Mouse (Mus musculus) forebrain, embryonic 15.5 days (tissue): ENCODE measurements around the gene Sdf2. TPM values are rescaled to one million over a fixed set of nuclear protein-coding genes. Genes with fewer than 3 reads are reported as not detected.
"Not testable (repeated sequence)": the region's sequence is repeated elsewhere in the genome, so short reads cannot be mapped to it uniquely, and the experiment has no call there.

Experiments
- ATAC-seq: fragments of 200-750 bp; cut with Nextera tagmentation; replicated peaks from 2 replicates; pipeline ENCODE4 v1.8.0; 2017; ENCODE audit warnings: mild to moderate bottlenecking, moderate TSS enrichment, moderate library complexity
- H3K27ac ChIP-seq: fragments of 300-500 bp; sonication (generic); replicated peaks from 2 replicates; pipeline ENCODE4 v1.5.1; 2015; ENCODE audit warnings: mild to moderate bottlenecking, inconsistent platforms
- H3K27me3 ChIP-seq: fragments of 300-500 bp; sonication (generic); 2 replicates; pipeline ENCODE4 v1.6.1; 2015; ENCODE audit warnings: inconsistent platforms
- H3K36me3 ChIP-seq: fragments of 300-500 bp; sonication (generic); 2 replicates; pipeline ENCODE4 v1.6.1; 2015; ENCODE audit warnings: mild to moderate bottlenecking, inconsistent platforms
- H3K4me1 ChIP-seq: fragments of 300-500 bp; sonication (generic); 2 replicates; pipeline ENCODE4 v1.6.1; 2015; ENCODE audit warnings: inconsistent platforms
- H3K4me2 ChIP-seq: fragments of 300-500 bp; sonication (generic); replicated peaks from 2 replicates; pipeline ENCODE4 v1.6.1; 2015; ENCODE audit warnings: mild to moderate bottlenecking, inconsistent platforms
- H3K4me3 ChIP-seq: fragments of 300-500 bp; sonication (generic); 2 replicates; pipeline ENCODE4 v1.5.1; 2015; ENCODE audit warnings: mild to moderate bottlenecking, inconsistent platforms
- H3K9ac ChIP-seq: fragments of 300-500 bp; sonication (generic); replicated peaks from 2 replicates; pipeline ENCODE4 v1.6.1; 2015; ENCODE audit warnings: mild to moderate bottlenecking, inconsistent platforms
- H3K9me3 ChIP-seq: fragments of 300-500 bp; sonication (generic); 2 replicates; pipeline ENCODE4 v1.6.1; 2016; ENCODE audit warnings: inconsistent platforms
- WGBS: fragments of 180-500 bp; shearing (Covaris S2); methylation state at CpG from one replicate; pipeline ENCODE4 v1.1.7; 2015; ENCODE audit warnings: mixed read lengths; 5-methylcytosine and 5-hydroxymethylcytosine counted together
- polyA plus RNA-seq: library from polyadenylated mRNA; unstranded; fragments of >200 nt; fragmentation: Nextera tagmentation; extraction: Ambion mirVana; gene quantifications from 2 replicates; pipeline ENCODE4 v1.2.1, GENCODE M21; 2015

Sdf2 gene
- polyA plus RNA-seq, 1 experiment from 2014 or later: 69.4 TPM

GRCm38 (mm10) chr11:78271986-78272385, 26.4 kb downstream of the Sdf2 start:
- Histone ChIP-seq H3K4me3 (no peak overlapping the region), H3K9ac (no peak overlapping the region), H3K4me2 (no peak overlapping the region), H3K36me3 (peaks cover 94% of the 10 kb centered on the region), H3K27me3 (no peaks in the 10 kb centered on the region), H3K4me1 (no peaks in the 10 kb centered on the region), H3K9me3 (no peaks in the 10 kb centered on the region), H3K27ac (no peak overlapping the region)
- WGBS: 81% methylated on average over 13 of the region's 13 CpGs
- ATAC-seq: no peak

GRCm38 (mm10) chr11:78275596-78275995, 30.1 kb downstream of the Sdf2 start:
- ATAC-seq: no peak
- Histone ChIP-seq H3K4me2 (no peak overlapping the region), H3K27me3 (no peaks in the 10 kb centered on the region), H3K27ac (no peak overlapping the region), H3K4me1 (no peaks in the 10 kb centered on the region), H3K9ac (no peak overlapping the region), H3K9me3 (no peaks in the 10 kb centered on the region), H3K36me3 (peaks cover 99% of the 10 kb centered on the region), H3K4me3 (no peak overlapping the region)
- 94% methylated on average over 1 of the region's 1 CpGs for WGBS

GRCm38 (mm10) chr11:78276169-78276568, 30.6 kb downstream of the Sdf2 start:
- not testable (repeated sequence) for H3K9ac ChIP-seq, H3K27ac ChIP-seq, ATAC-seq, H3K27me3 ChIP-seq, H3K4me3 ChIP-seq, H3K9me3 ChIP-seq, H3K4me2 ChIP-seq, H3K4me1 ChIP-seq
- peaks cover 99% of the 10 kb centered on the region for H3K36me3 ChIP-seq
- WGBS: 95% methylated on average over 4 of the region's 4 CpGs

GRCm38 (mm10) chr11:78278853-78279252, 33.3 kb downstream of the Sdf2 start:
- ATAC-seq: no peak

GRCm38 (mm10) chr11:78279586-78279985, 34.0 kb downstream of the Sdf2 start:
- ATAC-seq: no peak
- Histone ChIP-seq H3K4me3 (no peak overlapping the region), H3K4me2 (no peak overlapping the region), H3K27me3 (no peaks in the 10 kb centered on the region), H3K27ac (no peak overlapping the region), H3K9ac (no peak overlapping the region), H3K9me3 (no peaks in the 10 kb centered on the region), H3K36me3 (peaks cover 99% of the 10 kb centered on the region), H3K4me1 (no peaks in the 10 kb centered on the region)
- WGBS: 86% methylated on average over 4 of the region's 4 CpGs

More at GRCm38 (mm10) chr11:78278853-78279252, 33.3 kb downstream of the Sdf2 start:
- H3K27ac ChIP-seq: no peak overlapping the region
- no peaks in the 10 kb centered on the region for H3K9me3 ChIP-seq
- 93% methylated on average over 7 of the region's 7 CpGs for WGBS
- H3K36me3 ChIP-seq: peaks cover 99% of the 10 kb centered on the region
- H3K4me2 ChIP-seq: no peak overlapping the region
- no peaks in the 10 kb centered on the region for H3K4me1 ChIP-seq
- H3K9ac ChIP-seq: no peak overlapping the region
- H3K27me3 ChIP-seq: no peaks in the 10 kb centered on the region
- H3K4me3 ChIP-seq: no peak overlapping the region

- no peak overlapping the region for H3K9ac ChIP-seq
- no peak overlapping the region for H3K27ac ChIP-seq
- H3K36me3 ChIP-seq: peaks cover 84% of the 10 kb centered on the region
- no peaks in the 10 kb centered on the region for H3K9me3 ChIP-seq
- 90% methylated on average over 7 of the region's 7 CpGs for WGBS
- no peak overlapping the region for H3K4me3 ChIP-seq
- no peak for ATAC-seq
- H3K27me3 ChIP-seq: no peaks in the 10 kb centered on the region
- no peak overlapping the region for H3K4me2 ChIP-seq
- H3K4me1 ChIP-seq: no peaks in the 10 kb centered on the region
Measured at GRCm38 (mm10) chr11:78289146-78289763, 43.7 kb downstream of the Sdf2 start.

- no peak for ATAC-seq
- no peaks in the 10 kb centered on the region for H3K9me3 ChIP-seq
- H3K4me2 ChIP-seq: no peak within 1 kb of the TSS
- H3K4me1 ChIP-seq: no peaks in the 10 kb centered on the region
- no peak within 1 kb of the TSS for H3K4me3 ChIP-seq
- no peak within 1 kb of the TSS for H3K27ac ChIP-seq
- no peak within 1 kb of the TSS for H3K9ac ChIP-seq
- H3K36me3 ChIP-seq: peaks cover 70% of the 10 kb centered on the region
- 91% methylated on average over 4 of the region's 4 CpGs for WGBS
- no peaks in the 10 kb centered on the region for H3K27me3 ChIP-seq
Measured at GRCm38 (mm10) chr11:78290654-78291053, 45.1 kb downstream of the Sdf2 start, which contains the start of gene BC030499. TSS of gene BC030499 (plus strand) at chr11:78290841.

GRCm38 (mm10) chr11:78294585-78294984, 49.0 kb downstream of the Sdf2 start:
- H3K9ac ChIP-seq: no peak overlapping the region
- no peak overlapping the region for H3K4me3 ChIP-seq
- no peak for ATAC-seq
- H3K36me3 ChIP-seq: peaks cover 33% of the 10 kb centered on the region
- H3K27ac ChIP-seq: no peak overlapping the region
- WGBS: 96% methylated on average over 6 of the region's 6 CpGs
- H3K4me1 ChIP-seq: no peaks in the 10 kb centered on the region
- H3K4me2 ChIP-seq: no peak overlapping the region
- H3K27me3 ChIP-seq: no peaks in the 10 kb centered on the region
- no peaks in the 10 kb centered on the region for H3K9me3 ChIP-seq

- Histone ChIP-seq H3K9me3 (no peaks in the 10 kb centered on the region), H3K4me1 (peaks cover 15% of the 10 kb centered on the region), H3K27me3 (no peaks in the 10 kb centered on the region), H3K36me3 (0 out of 2 replicates have a peak, but pooled peaks cover 3% of the 10 kb centered on the region), H3K9ac (peak overlapping the region; percentile 58), H3K4me3 (peak overlapping the region; percentile 67), H3K27ac (peak overlapping the region; percentile 55), H3K4me2 (peak overlapping the region; percentile 99)
- 72% methylated on average over 7 of the region's 7 CpGs for WGBS
- peak; percentile 24; the same call in 1 of the 2 replicates for ATAC-seq
Measured at GRCm38 (mm10) chr11:78300917-78301316, 55.4 kb downstream of the Sdf2 start.

- H3K36me3 ChIP-seq: 0 out of 2 replicates have a peak, but pooled peaks cover 3% of the 10 kb centered on the region
- H3K4me3 ChIP-seq: peak within 1 kb of the TSS; percentile 67
- WGBS: under 1% methylated on average over 49 of the region's 49 CpGs
- no peaks in the 10 kb centered on the region for H3K27me3 ChIP-seq
- H3K4me1 ChIP-seq: peaks cover 15% of the 10 kb centered on the region
- no peaks in the 10 kb centered on the region for H3K9me3 ChIP-seq
- H3K27ac ChIP-seq: peak within 1 kb of the TSS; percentile 55
- H3K4me2 ChIP-seq: peak within 1 kb of the TSS; percentile 99
- peak; percentile 100 for ATAC-seq
- H3K9ac ChIP-seq: peak within 1 kb of the TSS; percentile 58
Measured at GRCm38 (mm10) chr11:78301357-78302084, 56.0 kb downstream of the Sdf2 start, which contains the start of gene Spag5. TSS of gene Spag5 (plus strand) at chr11:78301529.
